Mouse (Mus musculus): ENCODE measurements around the gene Rad9b. TPM values are rescaled to one million over a fixed set of nuclear protein-coding genes. Genes with fewer than 3 reads are reported as not detected.
A peak's percentile ranks its signal among the peaks of the same experiment; 100 is the strongest.

Gene Rad9b
- polyA plus RNA-seq, 1 experiment from 2014 or later, result 6.9 TPM

- DNase-seq (ENCODE audit: low spot score) (no peak), ATAC-seq (no peak)
- WGBS, result 5% methylated on average over 5 of the region's 5 CpGs
- peak overlapping the region; percentile 87 for H3K27ac ChIP-seq (ENCODE audit: low read length)
- H3K36me3 ChIP-seq (ENCODE audit: insufficient read depth, low read length), result 0 out of 2 replicates have a peak, but pooled peaks cover 8% of the 10 kb centered on the region
- H3K4me3 ChIP-seq (ENCODE audit: low read depth, low read length), result peak overlapping the region; percentile 72
- 0 out of 2 replicates have a peak, but pooled peaks cover 2% of the 10 kb centered on the region for H3K4me1 ChIP-seq (ENCODE audit: insufficient read depth, low read depth, low read length)
- TF ChIP-seq EP300 (IDR thresholded peaks at IDR 0.05) (no peak), CTCF (IDR thresholded peaks at IDR 0.05) (no peak)
- no peaks in the 10 kb centered on the region for H3K9me3 ChIP-seq (ENCODE audit: low read length)
- peak overlapping the region; percentile 78 for H3K4me2 ChIP-seq (replicated peaks; ENCODE audit: low read depth, low read length)
- H3K9ac ChIP-seq (replicated peaks; ENCODE audit: low read depth), result peak overlapping the region; percentile 35
- H3K27me3 ChIP-seq (replicated peaks; ENCODE audit: insufficient read depth, low read length), result no peaks in the 10 kb centered on the region
Measured at GRCm38 (mm10) chr5:122372878-122373277, 18.8 kb upstream of the Rad9b start.

DNA sequence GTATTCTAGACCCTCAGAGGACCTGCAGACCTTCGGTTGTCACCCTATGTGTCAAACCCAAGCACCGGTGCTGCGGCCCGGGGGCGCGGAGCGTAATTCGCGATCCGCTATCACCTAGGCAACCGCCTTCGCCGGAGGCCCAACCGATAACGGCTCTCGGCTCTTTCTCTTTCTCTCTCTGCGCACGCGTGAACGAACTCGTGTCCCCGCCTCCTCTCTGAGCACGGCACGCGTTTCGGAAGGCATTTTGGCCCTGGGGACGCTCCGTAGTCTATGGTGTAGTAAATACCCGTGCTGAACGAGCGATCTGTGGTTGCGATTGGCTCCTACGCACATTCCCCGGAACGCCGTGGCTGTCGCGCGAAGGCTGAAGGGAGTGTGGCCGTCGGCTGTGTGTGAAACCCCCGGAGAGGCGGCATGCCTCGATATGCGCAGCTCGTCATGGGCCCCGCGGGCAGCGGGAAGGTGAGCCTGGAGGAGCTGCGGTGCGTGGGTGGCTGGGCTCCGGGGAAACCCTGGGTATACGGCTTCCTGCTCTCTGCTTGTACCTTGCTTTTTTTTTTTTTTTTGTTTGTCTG lies 18.2 kb upstream of the Rad9b start, which contains the start of gene Fam216a:
TSS of gene Fam216a (minus strand) at position 173 of the 578 bp plus-strand sequence.
- DNase-seq (ENCODE audit: low spot score) (peak; percentile 99), ATAC-seq (peak; percentile 96)
- Histone ChIP-seq H3K27me3 (replicated peaks; ENCODE audit: insufficient read depth, low read length) (no peaks in the 10 kb centered on the region), H3K9me3 (ENCODE audit: low read length) (no peaks in the 10 kb centered on the region), H3K4me2 (replicated peaks; ENCODE audit: low read depth, low read length) (peak within 1 kb of the TSS; percentile 78), H3K9ac (replicated peaks; ENCODE audit: low read depth) (peak within 1 kb of the TSS; percentile 52), H3K4me3 (ENCODE audit: low read depth, low read length) (peak within 1 kb of the TSS; percentile 72), H3K4me1 (ENCODE audit: insufficient read depth, low read depth, low read length) (0 out of 2 replicates have a peak, but pooled peaks cover 2% of the 10 kb centered on the region), H3K36me3 (ENCODE audit: insufficient read depth, low read length) (0 out of 2 replicates have a peak, but pooled peaks cover 9% of the 10 kb centered on the region), H3K27ac (ENCODE audit: low read length) (peak within 1 kb of the TSS; percentile 87)
- WGBS, result under 1% methylated on average over 53 of the region's 53 CpGs
- TF ChIP-seq CTCF (IDR thresholded peaks at IDR 0.05) (no peak), EP300 (IDR thresholded peaks at IDR 0.05) (no peak)

- Histone ChIP-seq H3K27ac (ENCODE audit: low read length) (peak within 1 kb of the TSS; percentile 87), H3K4me2 (replicated peaks; ENCODE audit: low read depth, low read length) (peak within 1 kb of the TSS; percentile 78), H3K9me3 (ENCODE audit: low read length) (no peaks in the 10 kb centered on the region), H3K9ac (replicated peaks; ENCODE audit: low read depth) (peak within 1 kb of the TSS; percentile 52), H3K27me3 (replicated peaks; ENCODE audit: insufficient read depth, low read length) (no peaks in the 10 kb centered on the region), H3K4me3 (ENCODE audit: low read depth, low read length) (peak within 1 kb of the TSS; percentile 72), H3K36me3 (ENCODE audit: insufficient read depth, low read length) (0 out of 2 replicates have a peak, but pooled peaks cover 9% of the 10 kb centered on the region), H3K4me1 (ENCODE audit: insufficient read depth, low read depth, low read length) (0 out of 2 replicates have a peak, but pooled peaks cover 2% of the 10 kb centered on the region)
- ATAC-seq (peak; percentile 68), DNase-seq (ENCODE audit: low spot score) (peak; percentile 37)
- TF ChIP-seq CTCF (IDR thresholded peaks at IDR 0.05) (no peak), EP300 (IDR thresholded peaks at IDR 0.05) (no peak)
- WGBS, result under 1% methylated on average over 34 of the region's 46 CpGs
Measured at GRCm38 (mm10) chr5:122371591-122372191, 17.7 kb upstream of the Rad9b start, which contains the start of gene Gpn3. Gene Gpn3, plus strand, starts transcription at chr5:122371876.

- peak overlapping the region; percentile 80 for H3K4me3 ChIP-seq (ENCODE audit: low read depth, low read length)
- H3K9me3 ChIP-seq (ENCODE audit: low read length), result no peaks in the 10 kb centered on the region
- H3K9ac ChIP-seq (replicated peaks; ENCODE audit: low read depth), result peak overlapping the region; percentile 77
- no peak for DNase-seq (ENCODE audit: low spot score)
- peak; percentile 81 for ATAC-seq
- TF ChIP-seq CTCF (IDR thresholded peaks at IDR 0.05) (peak; percentile 46), EP300 (IDR thresholded peaks at IDR 0.05) (no peak)
- H3K27me3 ChIP-seq (replicated peaks; ENCODE audit: insufficient read depth, low read length), result no peaks in the 10 kb centered on the region
- peak overlapping the region; percentile 73 for H3K4me2 ChIP-seq (replicated peaks; ENCODE audit: low read depth, low read length)
- no peaks in the 10 kb centered on the region for H3K36me3 ChIP-seq (ENCODE audit: insufficient read depth, low read length)
- 2% methylated on average over 45 of the region's 57 CpGs for WGBS
- H3K4me1 ChIP-seq (ENCODE audit: insufficient read depth, low read depth, low read length), result 0 out of 2 replicates have a peak, but pooled peaks cover 6% of the 10 kb centered on the region
- H3K27ac ChIP-seq (ENCODE audit: low read length), result peak overlapping the region; percentile 69
Measured at GRCm38 (mm10) chr5:122354492-122355067, 547 bp upstream of the Rad9b start.

DNA sequence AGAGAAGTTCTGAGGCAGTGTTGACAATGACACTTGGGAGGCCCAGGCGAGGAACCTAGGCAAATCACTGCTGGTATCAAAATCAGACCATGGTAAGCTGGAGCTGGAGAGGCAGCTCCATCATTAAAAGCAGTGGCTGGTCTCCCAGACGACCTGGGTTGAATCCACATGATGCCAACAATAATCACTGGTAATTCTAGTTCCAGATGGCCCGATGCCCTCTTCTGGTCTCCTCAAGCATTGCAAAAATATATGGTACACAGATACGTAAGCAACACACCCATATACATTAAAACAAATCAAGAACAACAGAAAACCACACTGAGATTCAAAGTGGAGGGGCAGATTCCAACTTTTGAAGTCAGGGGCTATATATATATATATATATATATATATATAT lies 8.3 kb downstream of the Rad9b start:
- H3K4me3 ChIP-seq (ENCODE audit: low read depth, low read length), result no peak overlapping the region
- H3K4me1 ChIP-seq (ENCODE audit: insufficient read depth, low read depth, low read length), result no peaks in the 10 kb centered on the region
- no peaks in the 10 kb centered on the region for H3K36me3 ChIP-seq (ENCODE audit: insufficient read depth, low read length)
- H3K9me3 ChIP-seq (ENCODE audit: low read length), result no peaks in the 10 kb centered on the region
- 76% methylated on average over 4 of the region's 4 CpGs for WGBS
- no peaks in the 10 kb centered on the region for H3K27me3 ChIP-seq (replicated peaks; ENCODE audit: insufficient read depth, low read length)
- no peak overlapping the region for H3K27ac ChIP-seq (ENCODE audit: low read length)
- H3K4me2 ChIP-seq (replicated peaks; ENCODE audit: low read depth, low read length), result no peak overlapping the region
- ATAC-seq (no peak), DNase-seq (ENCODE audit: low spot score) (no peak)
- H3K9ac ChIP-seq (replicated peaks; ENCODE audit: low read depth), result no peak overlapping the region
- no peak for TF ChIP-seq EP300 (IDR thresholded peaks at IDR 0.05)
- peak; percentile 21 for TF ChIP-seq CTCF (IDR thresholded peaks at IDR 0.05)

DNA sequence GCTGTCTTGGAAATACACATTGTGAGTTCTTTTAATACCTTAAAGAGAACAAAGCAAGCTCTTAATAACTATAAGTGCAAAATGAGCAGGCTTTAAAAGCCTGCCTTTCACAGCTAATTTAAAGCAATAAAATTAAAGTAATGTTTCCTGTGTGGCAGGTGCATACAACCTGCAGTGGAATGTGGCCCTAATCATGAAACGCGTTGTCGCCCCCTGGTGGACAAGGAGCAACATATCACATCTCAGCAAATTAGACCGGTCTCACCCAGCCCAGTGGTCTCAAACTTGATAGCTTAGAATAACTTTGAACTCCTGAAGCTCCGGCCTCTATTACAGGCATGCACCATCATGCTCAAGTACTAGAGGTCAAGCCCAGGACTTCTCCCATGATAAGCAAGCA lies 9.8 kb downstream of the Rad9b start:
- H3K27me3 ChIP-seq (replicated peaks; ENCODE audit: insufficient read depth, low read length), result no peaks in the 10 kb centered on the region
- H3K4me1 ChIP-seq (ENCODE audit: insufficient read depth, low read depth, low read length), result no peaks in the 10 kb centered on the region
- no peak overlapping the region for H3K27ac ChIP-seq (ENCODE audit: low read length)
- 8% methylated on average over 5 of the region's 5 CpGs for WGBS
- H3K4me2 ChIP-seq (replicated peaks; ENCODE audit: low read depth, low read length), result no peak overlapping the region
- TF ChIP-seq EP300 (IDR thresholded peaks at IDR 0.05) (no peak), CTCF (IDR thresholded peaks at IDR 0.05) (peak; percentile 93)
- peak; percentile 80 for DNase-seq (ENCODE audit: low spot score)
- H3K36me3 ChIP-seq (ENCODE audit: insufficient read depth, low read length), result no peaks in the 10 kb centered on the region
- no peak overlapping the region for H3K9ac ChIP-seq (replicated peaks; ENCODE audit: low read depth)
- ATAC-seq, result peak; percentile 70
- H3K4me3 ChIP-seq (ENCODE audit: low read depth, low read length), result no peak overlapping the region
- no peaks in the 10 kb centered on the region for H3K9me3 ChIP-seq (ENCODE audit: low read length)

Data from lung, postnatal 0 days (tissue).